Mouse (Mus musculus) left cerebral cortex, postnatal 36 days (tissue): ENCODE measurements at regions not wholly inside any gene's neighbourhood (a gene's known extent, or its start where the extent isn't known, plus 50 kb on each side); places are given as distances from the start of the nearest gene placed in this dataset.

ENCODE experiments used
- DNase-seq, 2 experiments: peaks; one replicate each; pipeline ENCODE4 v3.0.0; 2021 to 2022; ENCODE audit warnings: low spot score in 2 of 2, mixed read lengths in 1 of 2
- intact Hi-C: fragments of 180-260 bp; cut with DNase I; formaldehyde crosslinking; loops from one replicate; pipeline ENCODE4 v1.15.1; 2025

DNA sequence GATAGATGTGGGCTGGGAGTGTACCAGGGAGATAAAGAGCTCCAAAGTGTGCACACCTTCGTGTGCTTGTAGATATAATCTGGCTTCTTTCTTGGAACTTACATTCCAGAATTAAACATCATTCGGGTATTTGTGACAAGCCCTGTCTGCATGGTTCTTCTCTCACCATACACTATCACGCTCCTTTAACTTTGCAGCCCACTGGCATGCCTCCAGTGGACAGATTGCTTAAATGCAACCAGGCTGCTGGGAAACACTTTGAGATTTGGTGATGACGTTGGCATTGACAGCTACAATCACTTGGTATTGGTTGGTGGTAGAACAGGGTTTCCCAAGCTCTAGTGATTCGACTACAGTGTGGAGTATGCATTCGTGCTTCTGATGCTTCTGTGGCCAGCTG is 70.7 kb upstream of the Bmp2 start:
- intact Hi-C loops, result no loop called here
- DNase-seq, result no peak

DNA sequence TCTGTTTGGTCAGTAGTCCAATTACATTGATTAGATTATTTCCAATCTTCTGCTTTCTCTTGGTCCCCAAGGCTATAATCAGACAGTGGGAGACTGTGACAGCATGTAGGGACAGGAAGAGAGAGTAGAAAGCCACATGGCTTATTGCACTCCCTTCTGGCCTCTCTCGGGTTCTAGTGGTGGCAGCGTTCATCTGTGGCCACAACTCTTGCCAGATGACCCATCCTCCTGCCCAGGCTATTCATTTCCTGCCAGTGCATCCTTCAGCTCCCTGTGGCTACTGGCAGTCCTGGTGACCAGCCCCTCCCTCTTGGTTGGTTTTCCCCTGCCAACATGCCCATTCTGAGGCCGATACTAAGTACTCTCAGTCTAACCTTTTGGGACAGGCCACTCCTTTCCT is 70.2 kb upstream of the Bmp2 start:
- intact Hi-C loops, result no loop called here
- DNase-seq, result no peak

- no peak for DNase-seq
- intact Hi-C loops, result no loop called here
Measured at GRCm38 (mm10) chr2:133495443-133495842, 56.5 kb upstream of the Bmp2 start.

GRCm38 (mm10) chr2:133496389-133496788 is 55.6 kb upstream of the Bmp2 start:
- no peak for DNase-seq
- intact Hi-C loops, result no loop called here

DNA sequence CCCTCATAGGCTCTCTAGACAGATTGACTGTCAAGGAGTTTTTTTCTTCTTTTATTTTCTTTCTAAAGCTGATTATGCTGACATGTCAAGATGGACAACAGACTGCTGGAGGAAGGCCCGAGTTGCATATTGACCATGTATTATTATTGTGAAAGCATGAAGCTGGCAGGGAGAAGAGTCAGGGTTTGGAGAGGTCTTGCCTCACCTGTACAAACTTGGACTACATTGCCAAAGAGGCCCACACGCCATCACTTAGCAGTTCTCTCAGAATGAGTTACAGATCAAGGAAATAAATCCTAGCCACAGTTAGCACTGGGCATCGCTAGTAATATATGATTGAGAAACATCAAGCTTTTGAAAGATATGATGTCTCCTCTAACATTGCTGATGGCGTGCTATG is 54.9 kb upstream of the Bmp2 start:
- DNase-seq, result no peak
- intact Hi-C loops, result no loop called here

DNA sequence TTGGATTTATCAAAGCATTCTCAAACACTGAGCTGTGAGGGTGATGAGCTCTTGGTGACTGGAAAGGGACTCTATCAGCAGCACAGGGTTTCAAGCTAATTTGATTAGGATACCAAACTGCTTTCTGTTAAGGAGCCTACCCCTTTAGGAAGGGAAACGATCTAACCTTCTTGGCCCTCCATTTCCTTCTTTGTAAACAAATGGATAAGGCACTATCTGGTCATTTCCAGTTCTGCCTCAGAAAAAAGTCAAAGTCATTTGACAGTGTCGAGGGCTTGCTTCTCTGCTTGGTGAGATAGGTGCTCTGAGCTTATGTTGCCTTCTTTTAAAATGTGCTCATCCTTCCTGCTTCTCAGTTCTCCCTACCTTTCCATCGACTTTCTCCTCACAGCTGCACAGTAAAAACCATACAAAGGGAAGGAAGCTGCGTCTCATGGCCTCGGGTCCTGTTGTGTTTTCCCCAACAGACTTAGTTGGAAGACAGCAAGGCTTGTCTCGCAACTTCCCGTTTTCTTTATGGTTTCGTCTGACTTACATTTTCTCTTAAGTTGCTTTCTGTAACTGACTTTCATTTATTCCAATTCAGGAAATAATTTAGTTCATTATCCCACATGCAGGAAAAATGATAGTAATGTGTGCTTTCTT is 54.3 kb upstream of the Bmp2 start:
- intact Hi-C loops, result no loop called here
- no peak for DNase-seq

DNA sequence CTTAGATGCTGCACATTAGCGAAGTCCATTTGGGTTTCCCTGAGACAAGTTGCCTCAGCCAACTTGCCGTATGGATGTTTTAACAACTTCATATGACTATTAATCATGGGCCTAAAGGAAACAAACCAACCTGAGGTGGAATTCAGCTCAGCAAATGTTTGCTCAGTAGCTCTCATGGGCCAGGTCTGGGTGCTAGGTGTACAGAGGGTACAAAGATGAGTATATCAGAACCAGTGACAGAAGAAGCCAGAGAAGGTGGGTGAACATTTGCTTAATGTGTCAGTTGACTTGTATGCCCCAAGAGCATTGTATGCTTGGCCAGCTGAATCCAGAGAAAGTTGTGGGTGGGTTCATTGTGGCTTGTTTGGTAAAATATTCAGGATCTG is 53.8 kb upstream of the Bmp2 start:
- DNase-seq, result no peak
- intact Hi-C loops, result no loop called here

DNA sequence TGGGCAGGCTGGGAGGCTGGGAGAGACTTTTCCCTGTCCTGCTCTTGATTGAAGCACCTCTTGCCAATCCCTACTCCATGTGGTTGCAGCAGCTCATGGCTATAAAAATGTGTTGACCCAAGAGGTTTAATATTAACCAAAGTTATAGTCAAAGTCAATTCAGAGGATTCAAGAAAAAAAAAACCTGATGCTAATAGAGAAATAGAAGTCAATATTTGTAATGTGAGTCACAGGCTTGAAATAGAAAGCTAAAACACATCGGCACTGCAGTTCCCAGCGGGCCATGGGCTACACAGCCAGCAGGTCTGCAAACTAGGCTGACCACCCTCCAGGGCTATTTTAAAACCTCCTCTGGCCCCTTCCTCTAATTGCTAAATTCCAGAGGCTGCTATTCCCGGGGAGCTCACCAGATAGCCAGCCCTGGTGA is 53.2 kb upstream of the Bmp2 start:
- no peak for DNase-seq
- intact Hi-C loops, result no loop called here

DNA sequence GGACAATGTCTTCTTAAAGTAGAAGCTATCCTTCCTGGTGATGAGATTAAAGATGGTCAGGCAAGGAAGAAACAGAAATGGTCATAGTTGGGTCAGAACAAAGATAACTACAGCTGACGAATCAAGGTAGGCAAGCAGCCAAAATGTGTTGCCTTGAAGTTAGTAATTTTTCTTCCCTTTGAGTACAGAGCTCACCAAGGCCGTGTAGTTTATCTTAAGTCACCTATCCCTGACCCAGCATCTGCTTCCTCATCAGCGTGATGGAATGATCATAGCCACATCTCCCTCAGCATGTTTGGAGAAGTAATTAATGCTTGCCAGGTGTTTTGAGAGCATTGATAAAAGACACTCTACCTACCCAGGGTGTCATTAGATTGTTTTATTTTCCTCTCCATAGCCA is 52.1 kb upstream of the Bmp2 start:
- no peak for DNase-seq

More for the DNA sequence above, 52.1 kb upstream of the Bmp2 start:
- intact Hi-C loops, result no loop called here
